Comparison of ENCODE assay signal across 16 mouse cellular contexts in the genomic region with DNA sequence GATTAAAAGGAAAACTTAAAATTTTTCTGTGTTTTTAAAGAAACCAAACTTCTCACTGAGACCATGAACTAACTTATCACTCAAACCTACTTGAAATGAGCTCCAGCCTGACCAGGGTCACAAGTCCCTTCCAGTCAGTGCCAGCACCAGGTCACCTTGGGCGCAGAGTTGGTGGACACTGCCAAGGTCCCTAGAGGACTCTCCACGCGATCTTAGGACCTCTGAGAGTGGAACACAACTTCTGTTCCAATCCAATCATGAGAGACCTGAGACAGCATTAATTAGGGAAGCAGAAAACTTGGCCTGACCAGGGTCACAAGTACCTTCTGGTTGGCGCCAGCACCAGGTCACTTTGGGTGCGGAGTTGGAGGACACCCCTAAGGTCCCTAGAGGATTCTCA.
"Had no signal": no experiment of that assay in that cellular context is flagged by ENCODE, and none has a peak within 500 bp of the region (broad histone marks: within the 10 kb centered on the region; RNA-seq: fewer than 3 reads in every experiment).

No protein-coding gene starts in this region.

- ATAC-seq: intestine, postnatal 0 days; liver, postnatal 0 days; lung, postnatal 0 days; midbrain, embryonic 15.5 days had no signal

- H3K9ac ChIP-seq: limb, embryonic 13.5 days; liver, embryonic 14.5 days; liver, postnatal 0 days; lung, embryonic 14.5 days; midbrain, embryonic 12.5 days; midbrain, embryonic 15.5 days; neural tube, embryonic 13.5 days had no signal

- H3K4me3 ChIP-seq: layer of hippocampus, adult 2 months; limb, embryonic 10.5 days; limb, embryonic 13.5 days; midbrain, embryonic 12.5 days; midbrain, embryonic 15.5 days; neural tube, embryonic 13.5 days had no signal

- H3K4me2 ChIP-seq: limb, embryonic 13.5 days; lung, embryonic 14.5 days; midbrain, embryonic 12.5 days; midbrain, embryonic 15.5 days; neural tube, embryonic 13.5 days had no signal

- H3K4me1 ChIP-seq: limb, embryonic 10.5 days; limb, embryonic 13.5 days; midbrain, embryonic 12.5 days had no signal

- DNase-seq: layer of hippocampus, adult 9-11 months; liver; liver, postnatal 0 days; lung, embryonic 14.5 days; thymus, adult 18-20 months; thymus, postnatal 36 days had no signal

- H3K27me3 ChIP-seq: limb, embryonic 13.5 days; midbrain, embryonic 12.5 days; midbrain, embryonic 15.5 days; neural tube, embryonic 13.5 days had no signal

- H3K27ac ChIP-seq: layer of hippocampus, adult 2 months; limb, embryonic 10.5 days; limb, embryonic 13.5 days; liver, embryonic 14.5 days; macrophage; midbrain, embryonic 12.5 days; midbrain, embryonic 15.5 days; neural tube, embryonic 13.5 days had no signal

- H3K9me3 ChIP-seq: limb, embryonic 10.5 days; limb, embryonic 13.5 days; midbrain, embryonic 12.5 days; midbrain, embryonic 15.5 days; neural tube, embryonic 13.5 days had no signal
